Mouse (Mus musculus): ENCODE measurements around the gene Scarb1.

GRCm38 (mm10) chr5:125339851-125340531 lies 903 bp downstream of the Scarb1 start:
- TF ChIP-seq CTCF (IDR thresholded peaks at IDR 0.05; ENCODE audit: low read depth) = no peak
- no peak for TF ChIP-seq EP300 (IDR thresholded peaks at IDR 0.05; ENCODE audit: low read depth)

Data from heart, postnatal 0 days (tissue).